Mouse (Mus musculus) MEL (cell line): ENCODE measurements around the gene Mettl1. TPM values are rescaled to one million over a fixed set of nuclear protein-coding genes. Genes with fewer than 3 reads are reported as not detected.
A peak's percentile ranks its signal among the peaks of the same experiment; 100 is the strongest.

Experiments
- DNase-seq: peaks from one replicate; pipeline ENCODE4 v3.0.0; 2011; ENCODE audit warnings: low read depth, low spot score
- H3K27ac ChIP-seq: 2 replicates; pipeline ENCODE4 v1.5.1; 2012; ENCODE audit warnings: low read depth, mild to moderate bottlenecking, control low read depth, low read length, moderate library complexity; ENCODE audit not compliant: control insufficient read depth
- H3K27me3 ChIP-seq, 2 experiments: fragments of 150-350 bp in 1 of 2; sonication (generic) in 1 of 2; 2 replicates each; pipeline ENCODE4 v1.6.1; 2012; ENCODE audit warnings: low read length in 2 of 2, mild to moderate bottlenecking in 2 of 2, improper control_type of control experiment in 1 of 2, moderate library complexity in 1 of 2; ENCODE audit not compliant: insufficient read depth in 2 of 2, control insufficient read depth in 1 of 2
- H3K36me3 ChIP-seq, 2 experiments: 2 replicates each; pipeline ENCODE4 v1.6.1; 2012 to 2014; ENCODE audit warnings: low read length in 2 of 2, improper control_type of control experiment in 1 of 2, inconsistent platforms in 1 of 2, mild to moderate bottlenecking in 1 of 2; ENCODE audit not compliant: insufficient read depth in 2 of 2, control insufficient read depth in 1 of 2
- H3K4me1 ChIP-seq, 2 experiments: fragments of 150-350 bp in 1 of 2; sonication (generic) in 1 of 2; 2 replicates each; pipeline ENCODE4 v1.6.1; 2012; ENCODE audit warnings: low read length in 2 of 2, improper control_type of control experiment in 1 of 2, mild to moderate bottlenecking in 1 of 2; ENCODE audit not compliant: insufficient read depth in 2 of 2, control insufficient read depth in 1 of 2
- H3K4me3 ChIP-seq, 2 experiments: fragments of 150-350 bp in 1 of 2; sonication (generic) in 1 of 2; 2 replicates each; pipeline ENCODE4 v1.5.1; 2012; ENCODE audit warnings: low read depth in 2 of 2, low read length in 2 of 2, mild to moderate bottlenecking in 2 of 2, moderate library complexity in 2 of 2, control low read depth in 1 of 2, improper control_type of control experiment in 1 of 2; ENCODE audit not compliant: control insufficient read depth in 1 of 2, insufficient read depth in 1 of 2
- H3K79me2 ChIP-seq: 2 replicates; pipeline ENCODE4 v1.6.1; 2012; ENCODE audit warnings: mild to moderate bottlenecking, low read length, moderate library complexity; ENCODE audit not compliant: control insufficient read depth, poor library complexity, insufficient read depth
- H3K9ac ChIP-seq: 2 replicates; pipeline ENCODE4 v1.6.1; 2012; ENCODE audit warnings: low read depth, mild to moderate bottlenecking, control low read depth, low read length, moderate library complexity; ENCODE audit not compliant: control insufficient read depth, poor library complexity, severe bottlenecking
- H3K9me3 ChIP-seq: fragments of 150-350 bp; sonication (generic); replicated peaks from 2 replicates; pipeline ENCODE4 v1.6.1; 2012; ENCODE audit warnings: mild to moderate bottlenecking, low read length, improper control_type of control experiment, moderate library complexity; ENCODE audit not compliant: insufficient read depth
- CHD1 ChIP-seq: IDR thresholded peaks from 2 replicates; pipeline ENCODE4 v1.6.1; 2012; ENCODE audit warnings: low read depth, mild to moderate bottlenecking, inconsistent platforms, low read length, improper control_type of control experiment
- CHD2 ChIP-seq: IDR thresholded peaks from 2 replicates; pipeline ENCODE4 v1.6.1; 2011; ENCODE audit warnings: low read length, improper control_type of control experiment
- CTCF ChIP-seq, 3 experiments: IDR thresholded peaks in 2 of 3; conservative IDR thresholded peaks in 1 of 3; 2 replicates each; pipeline ENCODE4 v1.5.1; 2011 to 2012; ENCODE audit warnings: low read length in 3 of 3, low read depth in 2 of 3, mild to moderate bottlenecking in 2 of 3, improper control_type of control experiment in 1 of 3, inconsistent platforms in 1 of 3, mixed read lengths in 1 of 3, moderate library complexity in 1 of 3; ENCODE audit not compliant: control insufficient read depth in 1 of 3, insufficient read depth in 1 of 3, poor library complexity in 1 of 3, severe bottlenecking in 1 of 3
- ELF1 ChIP-seq: IDR thresholded peaks from 2 replicates; pipeline ENCODE4 v1.6.1; 2014; ENCODE audit warnings: low read depth, mild to moderate bottlenecking, inconsistent platforms, low read length, improper control_type of control experiment, moderate library complexity
- EP300 ChIP-seq, 2 experiments: IDR thresholded peaks; 2 replicates each; pipeline ENCODE4 v1.6.1; 2011; ENCODE audit warnings: improper control_type of control experiment in 2 of 2, low read length in 2 of 2, low read depth in 1 of 2, mild to moderate bottlenecking in 1 of 2
- GABPA ChIP-seq: IDR thresholded peaks from 2 replicates; pipeline ENCODE4 v1.6.1; 2012; ENCODE audit warnings: low read depth, mild to moderate bottlenecking, inconsistent platforms, low read length, improper control_type of control experiment, moderate library complexity
- GATA1 ChIP-seq: IDR thresholded peaks from 2 replicates; pipeline ENCODE4 v1.6.1; 2011; ENCODE audit warnings: low read depth, low read length, improper control_type of control experiment
- HCFC1 ChIP-seq: IDR thresholded peaks from 2 replicates; pipeline ENCODE4 v1.6.1; 2012; ENCODE audit warnings: low read depth, mild to moderate bottlenecking, inconsistent platforms, low read length, improper control_type of control experiment, moderate library complexity
- JUND ChIP-seq: IDR thresholded peaks from 2 replicates; pipeline ENCODE4 v1.6.1; 2011; ENCODE audit warnings: low read depth, mild to moderate bottlenecking, improper control_type of control experiment, low read length
- MAX ChIP-seq: IDR thresholded peaks from 2 replicates; pipeline ENCODE4 v1.6.1; 2011; ENCODE audit warnings: low read length, improper control_type of control experiment
- MAZ ChIP-seq: IDR thresholded peaks from 2 replicates; pipeline ENCODE4 v1.6.1; 2012; ENCODE audit warnings: low read depth, mild to moderate bottlenecking, inconsistent platforms, low read length, improper control_type of control experiment
- MEF2A ChIP-seq: IDR thresholded peaks from 2 replicates; pipeline ENCODE4 v1.6.1; 2014; ENCODE audit warnings: low read depth, mild to moderate bottlenecking, inconsistent platforms, low read length, improper control_type of control experiment; ENCODE audit not compliant: poor library complexity, insufficient replicate concordance, severe bottlenecking; ENCODE audit errors: extremely low read depth
- MXI1 ChIP-seq: IDR thresholded peaks from 2 replicates; pipeline ENCODE4 v1.6.1; 2011; ENCODE audit warnings: mild to moderate bottlenecking, low read depth, low read length, improper control_type of control experiment
- MYB ChIP-seq: IDR thresholded peaks from 2 replicates; pipeline ENCODE4 v1.6.1; 2011; ENCODE audit warnings: mild to moderate bottlenecking, low read depth, low read length, improper control_type of control experiment
- NELFE ChIP-seq: IDR thresholded peaks from 2 replicates; pipeline ENCODE4 v1.6.1; 2011; ENCODE audit warnings: low read depth, low read length, improper control_type of control experiment
- POLR2A ChIP-seq, 2 experiments: IDR thresholded peaks; 2 replicates each; pipeline ENCODE4 v1.6.1; 2011 to 2012; ENCODE audit warnings: low read length in 2 of 2, mild to moderate bottlenecking in 2 of 2, control low read depth in 1 of 2, improper control_type of control experiment in 1 of 2, low read depth in 1 of 2, moderate library complexity in 1 of 2; ENCODE audit not compliant: control insufficient read depth in 1 of 2, insufficient read depth in 1 of 2, poor library complexity in 1 of 2
- RAD21 ChIP-seq: IDR thresholded peaks from 2 replicates; pipeline ENCODE4 v1.6.1; 2011; ENCODE audit warnings: mild to moderate bottlenecking, low read depth, low read length, improper control_type of control experiment
- SIN3A ChIP-seq: IDR thresholded peaks from 2 replicates; pipeline ENCODE4 v1.6.1; 2012; ENCODE audit warnings: low read length, improper control_type of control experiment, inconsistent platforms
- SMC3 ChIP-seq: IDR thresholded peaks from 2 replicates; pipeline ENCODE4 v1.6.1; 2011; ENCODE audit warnings: low read depth, low read length, improper control_type of control experiment
- TAL1 ChIP-seq: IDR thresholded peaks from 2 replicates; pipeline ENCODE4 v1.6.1; 2012; ENCODE audit warnings: mild to moderate bottlenecking, inconsistent platforms, low read length, moderate library complexity, mixed read lengths
- TBP ChIP-seq: IDR thresholded peaks from 2 replicates; pipeline ENCODE4 v1.8.0; 2011; ENCODE audit warnings: low read depth, low read length, improper control_type of control experiment
- TCF12 ChIP-seq: IDR thresholded peaks from 2 replicates; pipeline ENCODE4 v1.6.1; 2014; ENCODE audit warnings: low read depth, mild to moderate bottlenecking, inconsistent platforms, low read length, improper control_type of control experiment, moderate library complexity
- USF2 ChIP-seq, 2 experiments: IDR thresholded peaks; 2 replicates each; pipeline ENCODE4 v1.6.1; 2011 to 2012; ENCODE audit warnings: improper control_type of control experiment in 2 of 2, low read length in 2 of 2, borderline replicate concordance in 1 of 2, inconsistent platforms in 1 of 2, low read depth in 1 of 2, mild to moderate bottlenecking in 1 of 2; ENCODE audit not compliant: insufficient read depth in 1 of 2
- polyA plus RNA-seq, 2 experiments: library from polyadenylated mRNA; stranded (reverse) in 1 of 2; unstranded in 1 of 2; fragments of >175 nt in 1 of 2; fragments of >200 nt in 1 of 2; gene quantifications; 2 replicates each; pipeline versions ENCODE4 v1.2.1 to v1.2.4; 2012; ENCODE audit warnings: low replicate concordance in 2 of 2, low read depth in 1 of 2; ENCODE audit not compliant: insufficient read length in 2 of 2, insufficient read depth in 1 of 2, missing spikeins in 1 of 2
- total RNA-seq: library from RNA; depleted of rRNA; stranded (reverse); fragments of 300-350 nt; gene quantifications from 2 replicates; pipeline ENCODE4 v1.2.3, GENCODE M21; 2012

The Mettl1 gene
- total and polyA plus RNA-seq, 3 experiments = 35.3 to 67.3 TPM; not detected in 1

GRCm38 (mm10) chr10:127083292-127083914 lies 42.2 kb downstream of the Mettl1 start:
- Histone ChIP-seq H3K27me3 (no peaks in the 10 kb centered on the region), H3K36me3 (no peaks in the 10 kb centered on the region)
- TF ChIP-seq RAD21 (peak; percentile 14), TAL1 (no peak), ELF1 (no peak), MAX (no peak), TBP (no peak), CHD1 (no peak), USF2 (IDR thresholded peaks at IDR 0.05; ENCODE audit: borderline replicate concordance in 1 of 2, insufficient read depth in 1 of 2, low read depth in 1 of 2, low read length in 2 of 2) (no peak), NELFE (no peak), CTCF (IDR thresholded peaks at IDR 0.05 in 2 of 3, conservative IDR thresholded peaks at IDR 0.05 in 1 of 3; ENCODE audit: control insufficient read depth in 1 of 3, insufficient read depth in 1 of 3, low read depth in 2 of 3, low read length in 3 of 3, poor library complexity in 1 of 3, severe bottlenecking in 1 of 3) (peak in 1 of 3 experiments; percentile 28; a peak in 2 of 6 replicates)

GRCm38 (mm10) chr10:127083915-127084306 lies 42.7 kb downstream of the Mettl1 start:
- no peaks in the 10 kb centered on the region for H3K9me3 ChIP-seq
- no peak for DNase-seq
- no peaks in the 10 kb centered on the region for H3K4me1 ChIP-seq
- no peak overlapping the region for H3K4me3 ChIP-seq
- H3K79me2 ChIP-seq = no peaks in the 10 kb centered on the region
- H3K27me3 ChIP-seq = no peaks in the 10 kb centered on the region
- peaks cover 0 to 1% of the 10 kb centered on the region in 2 experiments; a peak in 1 of 4 replicates for H3K36me3 ChIP-seq
- H3K27ac ChIP-seq = no peak overlapping the region
- no peak overlapping the region for H3K9ac ChIP-seq
- TF ChIP-seq CHD2 (no peak), CTCF (IDR thresholded peaks at IDR 0.05 in 2 of 3, conservative IDR thresholded peaks at IDR 0.05 in 1 of 3; ENCODE audit: control insufficient read depth in 1 of 3, insufficient read depth in 1 of 3, low read depth in 2 of 3, low read length in 3 of 3, poor library complexity in 1 of 3, severe bottlenecking in 1 of 3) (no peak), HCFC1 (no peak), GATA1 (no peak), SIN3A (no peak), MAZ (no peak), MXI1 (no peak), ELF1 (no peak), MYB (no peak), TCF12 (no peak), POLR2A (IDR thresholded peaks at IDR 0.05; ENCODE audit: control insufficient read depth in 1 of 2, insufficient read depth in 1 of 2, low read depth in 1 of 2, low read length in 2 of 2, poor library complexity in 1 of 2) (no peak), EP300 (IDR thresholded peaks at IDR 0.05; ENCODE audit: low read depth in 1 of 2, low read length in 2 of 2) (no peak), JUND (no peak), SMC3 (no peak), GABPA (no peak), MEF2A (no peak)
- TF ChIP-seq, all 39 proteins: peak for 0

More at GRCm38 (mm10) chr10:127083292-127083914, 42.2 kb downstream of the Mettl1 start:
- no peak for DNase-seq
- Histone ChIP-seq H3K27ac (no peak overlapping the region), H3K4me3 (no peak overlapping the region), H3K79me2 (no peaks in the 10 kb centered on the region), H3K9ac (no peak overlapping the region), H3K9me3 (no peaks in the 10 kb centered on the region), H3K4me1 (no peaks in the 10 kb centered on the region)
